Comparison of ENCODE assay signal across 18 mouse cellular contexts in genomic region chr7:26781767-26782131, GRCm38 (mm10). TPM values are rescaled to one million over a fixed set of nuclear protein-coding genes. Genes with fewer than 3 reads are reported as not detected.
A peak's percentile ranks its signal among the peaks of the same experiment; 100 is the strongest.
DNase-seq lines count a peak whose midpoint lies in the region; ATAC-seq and TF ChIP-seq lines count a peak whose summit lies in the region.
"Had no signal": no experiment of that assay in that cellular context is flagged by ENCODE, and none has a peak within 500 bp of the region (broad histone marks: within the 10 kb centered on the region; RNA-seq: fewer than 3 reads in every experiment).

No protein-coding gene starts in this region.

- no peak for TF ChIP-seq POLR2A in ES-Bruce4 (IDR thresholded peaks at IDR 0.05; ENCODE audit: insufficient read depth, low read length)

- H3K4me3 ChIP-seq in ES-Bruce4 (ENCODE audit: low read depth, low read length), result peak overlapping the region; percentile 11; the same call in 1 of the 2 replicates
- no peak overlapping the region for H3K4me3 ChIP-seq in intestine, embryonic 15.5 days (replicated peaks)
- H3K4me3 ChIP-seq in liver, embryonic 16.5 days (ENCODE audit: low read depth, low read length), result no peak overlapping the region
- no peak overlapping the region for H3K4me3 ChIP-seq in neural tube, embryonic 15.5 days (replicated peaks)
- H3K4me3 ChIP-seq: midbrain, embryonic 12.5 days had no signal

- H3K9me3 ChIP-seq in ES-Bruce4 (replicated peaks; ENCODE audit: control insufficient read depth, insufficient read depth, low read length, poor library complexity, severe bottlenecking), result peaks cover 5% of the 10 kb centered on the region
- H3K9me3 ChIP-seq in intestine, embryonic 15.5 days, result no peaks in the 10 kb centered on the region
- no peaks in the 10 kb centered on the region for H3K9me3 ChIP-seq in liver, embryonic 16.5 days (replicated peaks; ENCODE audit: control insufficient read depth, low read length)
- H3K9me3 ChIP-seq in neural tube, embryonic 15.5 days (replicated peaks), result no peaks in the 10 kb centered on the region
- H3K9me3 ChIP-seq: midbrain, embryonic 12.5 days had no signal

- 15% methylated on average over 8 of the region's 8 CpGs for WGBS in intestine, embryonic 15.5 days
- WGBS in liver, embryonic 16.5 days (ENCODE audit: insufficient replicate concordance), result 10% methylated on average over 7 of the region's 8 CpGs
- 50% methylated on average over 4 of the region's 8 CpGs for WGBS in neural tube, embryonic 15.5 days

- peak overlapping the region; percentile 55 for H3K27ac ChIP-seq in ES-Bruce4 (ENCODE audit: insufficient read depth, low read length)
- H3K27ac ChIP-seq in intestine, embryonic 15.5 days, result no peak overlapping the region
- no peak overlapping the region for H3K27ac ChIP-seq in liver, embryonic 16.5 days (ENCODE audit: low read length)
- no peak overlapping the region for H3K27ac ChIP-seq in neural tube, embryonic 15.5 days (replicated peaks)
- H3K27ac ChIP-seq: midbrain, embryonic 12.5 days had no signal

- no peak overlapping the region for H3K4me2 ChIP-seq in intestine, embryonic 15.5 days (replicated peaks)
- no peak overlapping the region for H3K4me2 ChIP-seq in liver, embryonic 16.5 days (ENCODE audit: low read depth, low read length)
- H3K4me2 ChIP-seq in neural tube, embryonic 15.5 days, result no peak overlapping the region
- H3K4me2 ChIP-seq: midbrain, embryonic 12.5 days had no signal

- no peak for TF ChIP-seq CTCF in ES-Bruce4 (IDR thresholded peaks at IDR 0.05; ENCODE audit: low read depth, low read length)

- TF ChIP-seq EP300 in ES-Bruce4 (IDR thresholded peaks at IDR 0.05; ENCODE audit: insufficient read depth, low read depth, low read length), result 0 out of 2 replicates have a peak, but pooled peaks have one; percentile 30

- no peaks in the 10 kb centered on the region for H3K36me3 ChIP-seq in ES-Bruce4 (ENCODE audit: control insufficient read depth, insufficient read depth, low read length, poor library complexity, severe bottlenecking)
- H3K36me3 ChIP-seq in intestine, embryonic 15.5 days, result no peaks in the 10 kb centered on the region
- no peaks in the 10 kb centered on the region for H3K36me3 ChIP-seq in liver, embryonic 16.5 days (ENCODE audit: control insufficient read depth, insufficient read depth)
- no peaks in the 10 kb centered on the region for H3K36me3 ChIP-seq in neural tube, embryonic 15.5 days
- H3K36me3 ChIP-seq: midbrain, embryonic 12.5 days had no signal

- H3K27me3 ChIP-seq in ES-Bruce4 (ENCODE audit: control insufficient read depth, insufficient read depth, low read length, poor library complexity, severe bottlenecking), result no peaks in the 10 kb centered on the region
- no peaks in the 10 kb centered on the region for H3K27me3 ChIP-seq in intestine, embryonic 15.5 days (replicated peaks)
- H3K27me3 ChIP-seq in liver, embryonic 16.5 days (ENCODE audit: control insufficient read depth, insufficient read depth, low read depth, low read length), result no peaks in the 10 kb centered on the region
- H3K27me3 ChIP-seq in neural tube, embryonic 15.5 days (replicated peaks), result no peaks in the 10 kb centered on the region
- H3K27me3 ChIP-seq: midbrain, embryonic 12.5 days had no signal

- ATAC-seq in intestine, embryonic 15.5 days, result peak; percentile 79
- peak; percentile 76 for ATAC-seq in liver, embryonic 16.5 days (ENCODE audit: low read depth)
- ATAC-seq in neural tube, embryonic 15.5 days (ENCODE audit: low FRiP score), result no peak
- ATAC-seq: CD4-positive, CD25-positive, alpha-beta regulatory T cell, adult 4 months; forebrain, postnatal 0 days had no signal

- no peak overlapping the region for H3K9ac ChIP-seq in ES-Bruce4 (ENCODE audit: low read depth, poor library complexity, severe bottlenecking)
- H3K9ac ChIP-seq in intestine, embryonic 15.5 days, result no peak overlapping the region
- H3K9ac ChIP-seq in liver, embryonic 16.5 days (ENCODE audit: low read depth, low read length), result no peak overlapping the region
- H3K9ac ChIP-seq in neural tube, embryonic 15.5 days (replicated peaks), result no peak overlapping the region
- H3K9ac ChIP-seq: forebrain, postnatal 0 days; midbrain, embryonic 12.5 days had no signal

- DNase-seq in R1 (ENCODE audit: low read depth, low spot score), result peak; percentile 85
- no peak for DNase-seq in urinary bladder, postnatal 25 days (ENCODE audit: low spot score)
- no peak for DNase-seq in adrenal gland, adult 8-10 months
- DNase-seq: forebrain, postnatal 0 days; gastrocnemius, postnatal 10 days; heart, postnatal 10 days; kidney, postnatal 14 days; lung, postnatal 36 days; right cerebral cortex, postnatal 14 days; thymus, postnatal 14 days had no signal

- peaks cover 5% of the 10 kb centered on the region for H3K4me1 ChIP-seq in ES-Bruce4 (ENCODE audit: control insufficient read depth, insufficient read depth, low read length)
- H3K4me1 ChIP-seq in intestine, embryonic 15.5 days (replicated peaks), result no peaks in the 10 kb centered on the region
- H3K4me1 ChIP-seq in liver, embryonic 16.5 days (ENCODE audit: control insufficient read depth, low read depth, low read length), result no peaks in the 10 kb centered on the region
- H3K4me1 ChIP-seq in neural tube, embryonic 15.5 days, result no peaks in the 10 kb centered on the region
- H3K4me1 ChIP-seq: midbrain, embryonic 12.5 days had no signal

RNA-seq across cellular contexts. Expression of gene Cyp2b19, which starts 24.8 kb away (rescaled TPM):
- polyA plus RNA-seq in ES-Bruce4 (2011; ENCODE audit: insufficient read depth, insufficient read length, low read depth, missing spikeins), result not detected in 2 replicates
- polyA plus RNA-seq in intestine, embryonic 15.5 days (2015; fragmentation: Nextera tagmentation; extraction: Ambion mirVana), result not detected in 2 replicates
- polyA plus RNA-seq in liver, embryonic 16.5 days (2015; fragmentation: Nextera tagmentation; extraction: Ambion mirVana), result not detected in 2 replicates
- total RNA-seq in adrenal gland, adult 8-10 months (2022), result not detected
- polyA plus RNA-seq in neural tube, embryonic 15.5 days (2015; fragmentation: Nextera tagmentation; extraction: Ambion mirVana), result 0.36 and 0.52 TPM in 2 replicates
- total RNA-seq: forebrain, postnatal 0 days; gastrocnemius, postnatal 10 days; heart, postnatal 10 days; layer of hippocampus, postnatal 14 days; left cerebral cortex, postnatal 25 days had no signal
- polyA plus RNA-seq: CD4-positive, CD25-positive, alpha-beta regulatory T cell, adult 4 months had no signal

RNA-seq across cellular contexts. Expression of gene Cyp2g1, which starts 26.9 kb away (rescaled TPM):
- not detected in 2 replicates for polyA plus RNA-seq in ES-Bruce4 (2011; ENCODE audit: insufficient read depth, insufficient read length, low read depth, missing spikeins)
- not detected in 2 replicates for polyA plus RNA-seq in intestine, embryonic 15.5 days (2015; fragmentation: Nextera tagmentation; extraction: Ambion mirVana)
- polyA plus RNA-seq in liver, embryonic 16.5 days (2015; fragmentation: Nextera tagmentation; extraction: Ambion mirVana), result not detected in 2 replicates
- total RNA-seq in adrenal gland, adult 8-10 months (2022), result under 1 TPM in 1 of 4 experiments, not detected in 3; 0.31 TPM
- not detected in 2 replicates for polyA plus RNA-seq in neural tube, embryonic 15.5 days (2015; fragmentation: Nextera tagmentation; extraction: Ambion mirVana)
- total RNA-seq: forebrain, postnatal 0 days; gastrocnemius, postnatal 10 days; heart, postnatal 10 days; layer of hippocampus, postnatal 14 days; left cerebral cortex, postnatal 25 days had no signal
- polyA plus RNA-seq: CD4-positive, CD25-positive, alpha-beta regulatory T cell, adult 4 months; forebrain, postnatal 0 days; midbrain, embryonic 12.5 days had no signal

RNA-seq across cellular contexts. Expression of gene Cyp2a5, which starts 53.4 kb away (rescaled TPM):
- polyA plus RNA-seq in ES-Bruce4 (2011; ENCODE audit: insufficient read depth, insufficient read length, low read depth, missing spikeins), result not detected in 2 replicates
- polyA plus RNA-seq in intestine, embryonic 15.5 days (2015; fragmentation: Nextera tagmentation; extraction: Ambion mirVana), result not detected in 2 replicates
- polyA plus RNA-seq in liver, embryonic 16.5 days (2015; fragmentation: Nextera tagmentation; extraction: Ambion mirVana), result 2.1 and 2.6 TPM in 2 replicates
- total RNA-seq in adrenal gland, adult 8-10 months (2022), result 1 to 10 TPM in 2 of 4 experiments, not detected in 2; 1.1 to 1.7 TPM
- polyA plus RNA-seq in neural tube, embryonic 15.5 days (2015; fragmentation: Nextera tagmentation; extraction: Ambion mirVana), result 0.28 and 0.32 TPM in 2 replicates
- total RNA-seq: gastrocnemius, postnatal 10 days; layer of hippocampus, postnatal 14 days; left cerebral cortex, postnatal 25 days had no signal
- polyA plus RNA-seq: CD4-positive, CD25-positive, alpha-beta regulatory T cell, adult 4 months; midbrain, embryonic 12.5 days had no signal
